Mouse (Mus musculus) frontal cortex, postnatal 36 days (tissue): ENCODE measurements around the gene Fam169b.
A peak's percentile ranks its signal among the peaks of the same experiment; 100 is the strongest.
"Not testable (repeated sequence)": the region's sequence is repeated elsewhere in the genome, so short reads cannot be mapped to it uniquely, and the experiment has no call there.

Source experiments
- DNase-seq, 2 experiments: peaks; one replicate each; pipeline ENCODE4 v3.0.0; 2022; ENCODE audit warnings: low spot score in 2 of 2

The Fam169b gene

GRCm38 (mm10) chr7:68264028-68264453, 9.6 kb upstream of the Fam169b start, which contains the start of gene Pgpep1l:
TSS of gene Pgpep1l (minus strand) at chr7:68264233.
- DNase-seq, result peak; percentile 11 to 33

- peak; percentile 75 to 81 for DNase-seq
These were observed 9.1 kb upstream of the Fam169b start for GRCm38 (mm10) chr7:68264531-68264930.

GRCm38 (mm10) chr7:68265391-68265790, 8.2 kb upstream of the Fam169b start:
- DNase-seq, result no peak

GRCm38 (mm10) chr7:68266691-68267090, 6.9 kb upstream of the Fam169b start:
- no peak for DNase-seq

- DNase-seq, result no peak
These were observed 3.1 kb upstream of the Fam169b start for GRCm38 (mm10) chr7:68270551-68270950.

GRCm38 (mm10) chr7:68271816-68272215, 1.8 kb upstream of the Fam169b start:
- DNase-seq, result no peak

- no peak for DNase-seq
These were observed 1.0 kb upstream of the Fam169b start for GRCm38 (mm10) chr7:68272607-68273006.

- DNase-seq, result no peak
These were observed 579 bp downstream of the Fam169b start for GRCm38 (mm10) chr7:68274218-68274617.

- no peak for DNase-seq
These were observed 1.3 kb downstream of the Fam169b start for GRCm38 (mm10) chr7:68274951-68275350.

- not testable (repeated sequence) for DNase-seq
These were observed 1.8 kb downstream of the Fam169b start for GRCm38 (mm10) chr7:68275445-68275837.

GRCm38 (mm10) chr7:68275838-68276731, 2.4 kb downstream of the Fam169b start:
- no peak for DNase-seq

- DNase-seq, result no peak
These were observed 3.6 kb downstream of the Fam169b start for GRCm38 (mm10) chr7:68277054-68277896.

GRCm38 (mm10) chr7:68277897-68278270, 4.2 kb downstream of the Fam169b start:
- DNase-seq, result no peak

- DNase-seq, result no peak
These were observed 4.7 kb downstream of the Fam169b start for GRCm38 (mm10) chr7:68278385-68278784.

- DNase-seq, result no peak
These were observed 5.3 kb downstream of the Fam169b start for GRCm38 (mm10) chr7:68278908-68279307.

- DNase-seq, result no peak
These were observed 5.8 kb downstream of the Fam169b start for GRCm38 (mm10) chr7:68279481-68279880.

- DNase-seq, result peak in 1 of 2 experiments; percentile 24
These were observed 6.8 kb downstream of the Fam169b start for GRCm38 (mm10) chr7:68280352-68280869.

- no peak for DNase-seq
These were observed 7.7 kb downstream of the Fam169b start for GRCm38 (mm10) chr7:68281341-68281740.

- no peak for DNase-seq
These were observed 8.9 kb downstream of the Fam169b start for GRCm38 (mm10) chr7:68282304-68283132.

- DNase-seq, result not testable (repeated sequence)
These were observed 9.5 kb downstream of the Fam169b start for GRCm38 (mm10) chr7:68283133-68283520.

- DNase-seq, result no peak
These were observed 10.1 kb downstream of the Fam169b start for GRCm38 (mm10) chr7:68283776-68284175.
